Mouse (Mus musculus) ES-CJ7 (cell line): ENCODE measurements around the gene Cage1.

Source experiments
- DNase-seq: peaks from one replicate; pipeline ENCODE4 v3.0.0; 2011; ENCODE audit warnings: low read depth, low spot score

Cage1 gene

DNA sequence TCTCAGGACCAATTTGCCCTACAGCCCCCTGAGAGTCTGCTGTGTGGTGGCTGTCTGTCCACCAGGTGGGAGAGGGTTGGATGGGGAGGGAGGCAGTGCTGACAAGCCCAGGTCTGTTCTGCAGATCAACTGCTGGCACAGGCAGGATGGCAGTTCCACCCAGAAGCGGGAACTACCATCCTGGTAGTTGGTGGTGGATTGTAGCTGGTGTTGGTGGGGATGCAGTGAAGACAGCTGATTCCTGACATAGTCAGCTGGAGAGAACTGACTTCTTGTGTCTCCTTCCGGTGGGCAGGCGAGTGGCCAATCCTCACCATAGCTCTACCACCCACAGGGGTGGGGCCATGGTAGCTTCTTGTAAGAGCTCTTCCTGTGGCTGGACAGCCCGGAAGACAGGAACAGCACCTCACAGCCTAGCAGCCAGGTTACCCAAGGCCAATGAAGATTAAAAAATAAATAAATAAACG lies 26.4 kb downstream of the Cage1 start:
- DNase-seq: no peak

DNA sequence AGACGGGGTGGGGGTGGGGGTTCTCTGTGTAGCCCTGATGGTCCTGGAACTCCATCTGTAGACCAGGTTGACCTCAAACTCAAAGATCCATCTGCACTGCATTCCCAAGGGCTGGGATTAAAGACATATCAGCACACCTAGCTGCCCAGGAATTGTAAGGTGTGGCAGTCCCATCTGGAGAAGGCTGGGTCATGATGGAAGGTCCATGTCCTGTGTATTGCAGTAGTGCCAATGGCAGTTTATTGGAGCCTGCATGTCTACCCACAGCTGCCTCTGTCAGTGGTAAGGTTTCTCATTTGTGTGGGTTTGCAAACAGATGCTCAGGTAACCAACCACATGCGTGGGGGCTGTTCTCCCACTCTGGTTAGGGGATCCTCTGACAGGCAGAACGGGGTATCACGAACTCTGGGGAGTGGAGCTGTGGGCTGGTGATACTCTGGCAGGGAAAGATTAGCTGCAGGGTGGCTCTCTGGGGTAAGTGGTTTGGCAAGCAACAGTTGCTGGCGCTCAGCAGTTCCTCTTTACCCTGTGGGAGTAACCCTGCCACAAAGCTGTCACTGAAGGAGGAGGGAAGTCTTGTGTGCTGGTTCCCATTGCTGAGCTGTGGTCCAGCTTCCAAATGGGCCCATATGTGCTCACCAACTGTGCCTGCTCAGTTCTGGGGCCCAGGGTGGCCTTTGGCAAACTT lies 27.0 kb downstream of the Cage1 start:
- no peak for DNase-seq

DNA sequence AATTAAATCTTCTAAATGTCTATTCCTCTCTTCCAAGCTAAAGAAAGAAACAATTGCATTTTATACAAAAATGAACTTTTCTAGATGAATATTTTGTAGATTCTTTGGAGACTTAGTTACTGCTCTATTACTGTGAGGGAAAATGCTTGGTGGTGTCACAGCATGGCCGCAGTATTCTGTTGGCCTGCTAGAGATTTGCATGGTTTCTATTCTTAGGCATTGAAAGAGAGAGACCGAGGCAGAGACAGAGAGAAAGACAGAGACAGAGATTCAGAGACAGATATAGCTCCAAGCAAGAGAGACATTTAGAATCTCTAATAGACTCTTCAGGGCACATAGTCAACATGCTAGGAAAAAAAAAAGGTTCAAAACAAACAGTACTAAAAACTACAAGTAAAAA lies 28.9 kb downstream of the Cage1 start:
- no peak for DNase-seq

DNA sequence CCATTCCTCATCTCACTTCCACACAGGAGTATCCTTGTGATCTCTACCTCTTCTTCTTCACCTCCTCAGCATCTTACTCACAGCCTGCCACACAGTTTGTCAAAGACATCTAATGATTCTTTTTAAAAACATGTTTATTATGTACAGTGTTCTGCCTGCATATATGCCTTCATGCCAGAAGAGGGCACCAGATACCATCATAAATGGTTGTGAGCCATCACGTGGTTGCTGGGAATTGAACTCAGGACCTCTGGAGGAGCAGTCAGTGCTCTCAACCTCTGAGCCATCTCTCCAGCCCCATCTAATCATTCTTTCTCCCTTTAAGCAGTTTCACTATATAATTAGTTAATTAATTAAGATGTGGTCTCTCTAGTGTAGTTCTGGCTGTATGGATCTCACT lies 34.4 kb downstream of the Cage1 start:
- peak; percentile 27 for DNase-seq

DNA sequence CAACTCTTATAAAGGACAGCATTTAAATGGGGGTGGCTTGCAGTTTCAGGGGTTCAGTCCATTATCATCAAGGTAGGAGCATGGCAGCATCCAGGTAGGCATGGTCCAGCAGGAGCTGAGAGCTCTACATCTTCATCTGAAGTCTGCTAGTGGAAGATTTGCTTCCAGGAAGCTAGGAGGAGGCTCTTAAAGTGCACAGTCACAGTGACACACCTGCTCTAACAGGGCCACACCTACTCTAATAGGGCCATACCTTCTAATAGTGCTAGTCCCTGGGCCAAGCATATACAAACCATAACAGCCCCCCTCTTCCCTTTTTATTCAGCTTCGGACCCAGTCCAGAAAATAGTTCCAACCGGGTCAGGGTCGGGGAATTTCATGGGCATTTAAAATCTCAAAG lies 37.2 kb downstream of the Cage1 start:
- DNase-seq: no peak

DNA sequence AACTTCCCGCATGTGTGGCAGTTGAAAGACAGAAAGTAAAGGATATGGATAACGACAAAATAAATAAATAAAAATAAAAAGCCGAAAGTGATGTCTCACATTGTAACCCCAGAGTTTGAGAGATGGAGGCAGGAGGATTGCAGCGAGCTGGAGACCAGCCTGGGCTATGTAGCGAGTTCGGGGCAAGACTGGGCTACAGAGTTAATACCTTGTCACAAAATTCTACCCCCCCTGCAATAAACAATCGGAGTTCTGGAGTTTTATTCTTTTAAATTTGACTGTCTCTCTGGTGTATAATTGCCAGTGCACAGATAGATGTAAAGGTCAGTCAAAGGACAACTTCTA lies 42.5 kb downstream of the Cage1 start:
- no peak for DNase-seq

DNA sequence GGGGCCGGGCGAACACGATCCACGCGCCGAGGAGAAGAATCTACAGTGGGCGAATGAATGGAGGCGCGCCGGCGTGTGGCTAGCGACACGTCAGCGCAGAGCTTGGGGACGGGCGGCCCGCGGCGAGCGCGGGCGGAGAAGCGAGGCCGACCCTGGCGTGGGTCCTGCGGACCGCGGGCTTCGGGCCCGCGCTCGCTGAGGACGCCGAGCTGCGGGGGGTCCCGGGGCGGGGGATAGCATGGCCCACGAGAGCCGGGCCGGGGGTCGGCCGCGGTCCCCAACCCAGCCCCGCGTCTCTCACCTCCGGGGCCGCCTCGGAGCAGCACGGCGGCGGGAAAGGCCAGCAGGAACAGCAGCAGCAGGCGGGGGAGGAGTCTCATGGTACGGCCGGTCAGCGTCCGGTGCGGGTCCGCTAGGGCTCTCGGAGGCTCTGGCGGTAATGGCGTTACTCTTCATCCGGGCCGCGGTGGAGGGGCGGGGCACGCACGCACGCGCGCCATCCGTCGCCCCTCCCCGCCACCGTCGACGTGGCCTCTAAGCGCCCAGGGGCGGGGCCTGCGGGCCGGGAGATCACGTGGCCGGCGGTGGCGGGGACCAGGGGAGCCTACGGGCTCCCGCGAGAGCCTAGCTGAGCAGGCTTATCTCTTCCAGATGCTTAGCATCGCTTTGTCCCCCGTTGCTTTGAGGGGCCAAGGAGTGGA lies 43.0 kb downstream of the Cage1 start, which contains the start of gene Ssr1:
TSS of gene Ssr1 (minus strand) at position 514 of the 701 bp plus-strand sequence.
- DNase-seq: peak; percentile 87

DNA sequence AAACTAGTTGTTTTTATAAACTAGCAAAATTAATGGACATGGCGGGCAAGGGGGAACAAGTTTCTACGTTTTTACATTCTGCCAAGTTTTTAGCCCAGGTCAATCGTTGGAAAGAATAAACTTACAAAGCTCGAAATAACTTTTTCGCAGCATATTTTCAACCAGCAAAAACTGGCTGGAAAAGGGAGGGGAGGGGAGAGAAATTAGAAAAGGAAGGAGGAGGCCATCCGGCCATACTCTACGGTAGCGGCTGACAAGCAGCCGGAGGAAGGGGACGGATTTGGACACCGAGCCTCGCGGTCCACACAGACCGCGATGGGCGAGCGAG lies 43.5 kb downstream of the Cage1 start:
- no peak for DNase-seq

DNA sequence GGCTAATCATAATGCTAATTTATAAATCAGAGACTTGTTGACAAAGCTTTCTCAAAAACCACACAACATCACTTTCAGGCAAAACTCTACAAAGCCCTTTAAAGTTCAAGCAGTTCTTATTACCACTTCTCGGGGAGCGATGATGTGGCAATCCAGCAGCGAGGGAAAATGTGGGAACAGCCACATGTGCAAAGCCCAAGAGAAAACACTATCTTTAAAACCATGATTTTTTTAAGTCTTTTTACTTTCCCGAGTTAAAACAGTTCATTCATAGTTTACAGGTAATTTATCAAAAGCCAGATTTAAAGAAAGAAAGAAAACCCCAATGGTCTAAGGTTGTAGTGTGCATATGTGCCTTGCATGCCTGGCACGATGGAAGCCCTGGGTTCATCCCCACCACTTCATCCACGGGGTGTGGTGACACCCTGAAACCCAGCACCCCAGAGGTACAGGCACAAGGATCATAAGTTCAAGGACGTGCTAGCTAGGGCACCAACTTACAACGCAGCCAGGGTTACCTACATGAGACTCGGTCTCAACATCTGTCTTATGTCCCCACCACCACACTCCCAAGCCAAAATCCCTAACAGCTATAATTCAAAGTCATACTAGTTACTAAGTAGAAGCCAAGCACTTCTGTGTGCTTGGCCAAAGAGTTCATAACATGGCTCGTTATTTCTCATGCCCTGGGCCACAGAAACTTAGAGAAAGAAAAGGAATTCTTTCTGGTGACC lies 44.1 kb downstream of the Cage1 start:
- DNase-seq: no peak

DNA sequence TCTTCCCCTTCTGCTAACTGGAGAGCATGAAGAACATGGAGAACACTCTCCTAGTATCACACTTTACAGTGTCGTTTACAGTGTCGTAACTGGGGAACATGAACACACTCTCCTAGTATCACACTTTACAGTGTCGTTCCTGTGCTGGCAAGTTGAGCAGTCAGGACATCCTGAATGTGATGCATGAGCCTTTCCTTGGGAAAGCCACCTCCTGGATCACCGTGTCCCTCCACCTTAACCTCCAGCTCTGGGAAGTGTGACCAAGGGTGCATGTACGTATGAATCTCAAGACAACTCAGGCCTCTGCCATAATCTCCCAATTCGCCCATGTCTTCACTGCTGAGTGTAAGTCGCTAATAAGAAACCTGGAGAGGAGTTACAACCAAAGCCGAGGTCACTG lies 47.2 kb downstream of the Cage1 start:
- no peak for DNase-seq

DNA sequence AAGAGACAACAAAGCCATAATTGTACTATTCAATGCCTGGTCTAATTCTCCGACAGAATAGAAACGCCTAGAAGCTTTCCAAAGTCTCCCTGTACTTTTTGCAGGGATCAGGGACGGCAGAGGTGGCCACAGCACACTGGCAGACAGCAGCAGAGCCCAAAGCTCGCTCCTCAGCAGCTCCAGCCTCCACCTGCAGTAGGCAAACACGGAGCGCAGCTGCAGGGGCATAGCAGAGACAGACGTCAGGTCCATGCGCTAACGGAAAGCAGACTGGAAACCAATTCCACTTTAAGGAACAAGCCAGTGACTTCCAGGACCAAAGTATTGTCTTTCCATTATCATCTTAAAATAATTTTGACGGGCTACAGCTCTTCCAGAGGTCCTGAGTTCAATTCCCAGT lies 50.7 kb downstream of the Cage1 start:
- DNase-seq: no peak

DNA sequence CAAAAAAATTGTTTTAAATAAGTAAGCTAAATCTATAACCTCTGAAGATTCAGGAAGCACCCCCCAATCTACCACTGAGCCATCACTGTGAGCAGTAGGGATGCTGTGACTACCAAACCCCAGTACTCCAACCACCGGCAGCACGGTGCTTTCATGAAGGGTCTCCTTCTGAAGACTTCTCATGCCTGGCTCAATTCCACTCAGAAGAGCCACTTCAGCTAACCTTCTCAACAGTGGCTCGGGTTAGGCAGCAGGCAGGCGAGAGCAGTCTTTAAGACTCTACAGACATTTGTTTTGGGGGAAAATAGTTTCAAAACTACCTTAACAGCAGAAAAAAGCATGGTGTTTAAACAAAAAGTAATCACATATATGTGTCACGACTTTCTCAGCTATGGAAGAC lies 55.8 kb downstream of the Cage1 start:
- no peak for DNase-seq

DNA sequence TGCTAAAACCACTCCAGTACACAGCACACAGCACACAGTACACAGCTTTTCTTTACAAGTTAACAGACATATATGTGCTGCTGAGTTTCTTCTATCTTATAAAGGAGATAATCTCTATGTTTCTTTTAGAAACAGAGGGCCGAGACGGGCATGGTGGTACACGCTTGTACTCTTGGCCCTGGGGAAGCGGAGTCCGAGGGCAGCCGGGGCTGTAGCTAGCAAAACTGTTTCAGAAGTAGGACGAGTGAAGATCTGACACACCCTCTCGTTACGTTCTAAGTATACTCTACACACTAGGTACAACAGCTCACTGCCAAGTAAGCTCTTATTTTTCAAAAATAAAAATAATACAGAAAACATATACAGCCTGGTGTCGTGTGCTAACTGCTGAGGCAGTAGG lies 56.5 kb downstream of the Cage1 start:
- DNase-seq: no peak

DNA sequence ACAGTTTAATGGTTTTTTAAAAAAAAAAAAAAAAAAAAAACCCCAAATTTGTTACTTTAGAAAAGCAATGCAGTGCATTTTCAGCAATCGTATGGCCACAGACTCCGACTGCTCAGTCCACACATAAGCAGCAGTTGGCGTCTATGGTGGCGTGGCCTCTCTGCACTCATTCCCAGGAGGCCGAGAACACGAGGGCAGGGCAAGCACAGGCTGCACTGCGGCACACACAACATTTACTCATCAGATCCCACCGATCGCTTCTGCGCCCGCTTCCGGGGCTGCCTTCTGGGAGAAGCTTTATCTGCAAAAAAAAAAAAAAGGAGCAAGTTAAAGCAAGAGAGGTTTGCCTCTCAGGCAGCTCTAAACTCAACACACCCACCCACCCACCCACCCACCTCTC lies 57.4 kb downstream of the Cage1 start:
- DNase-seq: no peak

DNA sequence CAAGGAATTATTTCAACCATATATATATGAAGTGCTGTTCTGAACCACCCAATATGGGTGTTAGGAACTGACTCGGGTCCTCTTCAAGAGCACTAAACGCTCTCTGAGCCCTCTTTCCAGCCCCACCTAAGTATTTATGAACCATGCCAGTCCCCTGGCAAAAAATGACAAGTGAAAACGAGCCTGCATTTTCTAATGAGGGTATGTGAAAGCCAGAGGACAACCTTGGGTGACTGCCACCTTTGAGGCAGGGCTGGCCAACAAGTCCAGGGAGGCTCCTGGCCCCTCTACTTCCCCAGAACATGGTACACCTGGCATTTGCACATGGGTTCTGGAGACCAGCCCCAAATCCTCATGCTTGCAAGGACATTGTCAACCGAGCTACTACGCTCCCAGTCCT lies 62.1 kb downstream of the Cage1 start:
- DNase-seq: no peak

DNA sequence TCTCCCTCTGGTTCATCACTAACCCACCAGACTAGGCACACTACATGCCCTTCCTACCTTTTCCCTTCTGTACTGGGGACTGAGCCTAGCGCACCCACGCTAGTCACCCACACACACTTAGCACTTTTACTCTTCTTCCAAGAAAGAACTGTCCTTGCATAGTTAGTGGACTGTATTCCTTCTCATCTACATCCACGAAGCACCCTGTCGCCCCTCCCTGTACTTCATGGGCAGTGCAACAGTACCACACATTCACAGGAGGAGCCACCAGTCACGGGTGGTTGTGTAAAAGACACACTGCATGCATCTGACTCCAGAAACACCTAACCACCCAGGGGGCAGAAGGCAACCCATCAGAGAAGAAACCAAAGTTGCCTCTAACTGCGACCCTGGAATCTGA lies 62.8 kb downstream of the Cage1 start:
- no peak for DNase-seq

DNA sequence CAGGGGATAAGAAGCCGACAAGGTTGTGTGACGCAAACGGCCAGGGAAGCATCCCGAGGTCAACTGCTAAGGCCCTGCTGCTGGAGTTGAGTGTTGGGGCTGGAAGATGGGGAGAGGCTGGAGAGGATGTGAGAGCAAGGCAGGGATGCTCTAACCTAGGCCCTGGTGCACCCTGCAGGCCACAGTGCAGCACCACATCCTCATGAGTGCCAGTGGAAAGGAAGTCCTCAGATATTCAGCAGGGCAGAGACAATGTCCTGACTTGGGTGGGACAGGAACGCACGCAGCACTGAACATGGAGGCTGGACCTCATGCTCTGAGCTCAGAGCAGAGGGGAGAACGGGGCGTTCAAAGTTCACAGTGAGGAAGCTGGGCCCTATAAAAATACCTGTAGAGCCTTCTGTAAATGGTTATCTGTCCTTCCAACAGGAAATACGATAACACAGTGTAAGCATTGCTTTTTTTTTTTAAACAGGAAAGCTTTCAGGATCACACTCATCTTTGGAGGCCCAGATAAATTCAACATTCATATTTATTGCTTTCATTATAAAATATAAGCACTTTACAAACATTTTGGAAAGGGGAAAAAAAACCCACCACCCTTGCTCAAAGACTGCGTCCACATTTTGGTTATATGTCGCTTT lies 65.9 kb downstream of the Cage1 start:
- peak; percentile 52 for DNase-seq

DNA sequence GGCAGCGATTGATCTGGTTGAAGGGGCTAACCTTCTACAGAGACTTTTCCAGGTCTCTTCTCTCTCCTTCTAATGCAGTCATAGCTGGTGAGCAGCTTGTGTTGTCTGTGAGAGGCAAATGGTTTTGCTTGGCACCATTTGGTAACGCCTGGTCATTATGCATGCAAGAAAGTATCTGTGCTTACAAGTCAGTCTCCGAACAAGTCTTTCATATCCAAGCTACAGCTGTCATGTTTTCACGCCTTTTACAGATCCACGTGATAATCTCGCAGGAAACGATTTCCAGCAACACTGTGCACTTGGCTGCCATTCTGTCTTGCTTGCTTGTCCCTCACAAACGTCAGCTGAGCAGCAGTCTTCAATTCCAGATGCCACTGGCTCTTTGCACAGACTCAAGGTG lies 66.9 kb downstream of the Cage1 start:
- DNase-seq: no peak

DNA sequence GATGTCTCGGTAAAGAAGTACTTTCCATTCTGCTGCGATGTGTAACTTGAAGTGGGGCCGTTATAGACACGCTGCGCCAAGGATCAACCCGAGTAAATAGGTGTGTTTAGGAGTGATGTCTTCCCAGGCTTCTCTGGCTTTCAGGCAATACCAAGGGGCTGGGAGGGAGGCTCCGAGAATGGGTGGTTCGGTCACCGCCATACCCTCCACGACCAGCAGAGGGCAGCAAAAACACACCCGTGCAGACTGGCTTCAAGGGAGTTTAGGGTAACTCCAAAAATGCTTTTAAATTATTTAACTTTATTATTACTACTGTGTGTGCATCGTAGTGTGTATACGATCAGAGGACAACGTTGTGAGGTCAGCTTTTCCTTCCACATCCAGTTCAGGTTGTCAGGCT lies 67.5 kb downstream of the Cage1 start:
- DNase-seq: peak; percentile 74

DNA sequence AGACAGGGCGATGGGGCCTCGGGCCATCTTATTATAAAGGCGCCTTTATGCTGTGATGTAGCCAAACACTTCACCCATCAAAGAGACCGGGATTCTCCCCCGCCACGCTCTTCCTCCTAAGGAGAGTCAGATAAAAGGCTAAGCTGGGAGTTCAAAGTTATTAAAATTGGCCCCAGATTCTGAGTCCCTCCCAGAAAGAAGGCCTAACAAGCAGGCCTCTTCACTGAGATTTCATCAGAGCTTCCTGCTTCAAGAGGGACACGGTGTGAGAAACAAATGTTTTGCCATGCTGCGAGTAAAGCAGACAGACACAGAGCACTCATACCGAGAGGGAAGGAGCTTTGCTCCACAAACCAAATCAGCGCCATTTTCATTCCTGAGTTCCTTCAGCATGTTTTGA lies 69.3 kb downstream of the Cage1 start:
- DNase-seq: no peak

DNA sequence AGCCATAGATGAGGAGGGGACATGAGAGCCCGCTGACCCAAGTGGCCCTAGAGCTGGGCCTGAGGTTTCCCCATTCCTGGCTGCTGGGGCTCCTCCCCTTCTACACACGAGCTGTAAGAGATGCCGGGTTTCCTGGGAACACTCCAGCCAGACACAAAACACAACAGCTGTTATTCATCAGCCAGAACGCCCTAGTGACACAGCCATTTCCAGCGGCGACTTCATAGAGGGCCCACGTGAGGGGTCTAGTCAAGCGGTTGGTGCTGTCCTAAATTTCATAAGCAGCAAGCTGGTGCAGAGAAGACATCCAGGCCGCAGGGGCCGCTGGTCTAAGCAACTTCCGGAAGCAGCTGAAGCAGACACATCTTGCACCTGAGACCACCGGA lies 69.8 kb downstream of the Cage1 start:
- peak; percentile 37 for DNase-seq

DNA sequence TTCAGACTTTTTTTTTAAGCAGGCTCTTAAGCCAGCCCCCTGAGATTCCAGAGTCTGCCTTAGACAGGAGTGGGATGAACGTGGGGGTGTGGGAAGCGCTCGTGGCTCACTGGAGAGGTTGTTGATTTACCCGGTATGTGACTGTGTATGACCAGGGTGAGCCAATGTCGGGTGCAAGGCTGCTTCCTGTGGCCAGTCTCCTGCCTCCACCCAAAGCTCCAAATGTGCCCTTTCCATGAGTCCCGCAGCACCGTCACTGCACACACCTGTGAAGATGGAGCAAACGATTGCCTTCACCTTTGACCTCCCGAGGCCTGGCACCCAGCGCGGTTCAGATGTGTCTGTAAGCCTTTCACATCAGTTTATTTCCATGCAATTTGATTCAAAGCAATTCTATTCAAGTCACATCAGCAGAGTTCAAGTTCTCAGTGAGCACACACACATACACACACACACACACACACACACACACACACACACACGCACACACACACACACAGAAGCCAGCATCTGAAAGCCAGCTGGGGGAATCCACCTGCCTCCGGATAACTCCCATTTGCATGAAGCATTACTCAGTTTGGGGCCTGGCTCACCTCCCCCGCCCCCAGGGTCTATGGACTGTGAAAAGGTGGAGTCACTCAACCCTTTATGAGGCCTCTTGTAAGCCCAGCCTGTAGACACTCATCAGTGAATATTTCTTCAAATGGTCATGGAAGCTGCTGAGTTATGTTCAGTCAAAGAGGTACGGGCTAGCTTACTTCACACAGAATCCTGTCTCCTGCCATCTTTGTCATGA lies 70.4 kb downstream of the Cage1 start:
- DNase-seq: no peak
